In genomic region chr10:8541514-8541913, GRCm38 (mm10) we compare ENCODE assay signal across 14 mouse cellular contexts.
"Had no signal": no experiment of that assay in that cellular context is flagged by ENCODE, and none has a peak within 500 bp of the region (broad histone marks: within the 10 kb centered on the region; RNA-seq: fewer than 3 reads in every experiment).

No protein-coding gene starts in this region.

- H3K27me3 ChIP-seq: intestine, embryonic 15.5 days; limb, embryonic 13.5 days; liver, embryonic 15.5 days; megakaryocyte, embryonic 14.5 days; midbrain, embryonic 12.5 days; stomach, embryonic 15.5 days had no signal

- H3K4me3 ChIP-seq: intestine, embryonic 15.5 days; limb, embryonic 13.5 days; liver, embryonic 15.5 days; megakaryocyte, embryonic 14.5 days; midbrain, embryonic 12.5 days; stomach, embryonic 15.5 days had no signal

- H3K27ac ChIP-seq: intestine, embryonic 15.5 days; limb, embryonic 13.5 days; liver, embryonic 15.5 days; macrophage; midbrain, embryonic 12.5 days; stomach, embryonic 15.5 days had no signal

- ATAC-seq: intestine, embryonic 15.5 days had no signal

- H3K9me3 ChIP-seq: intestine, embryonic 15.5 days; limb, embryonic 13.5 days; liver, embryonic 15.5 days; midbrain, embryonic 12.5 days; stomach, embryonic 15.5 days had no signal

- H3K4me2 ChIP-seq: intestine, embryonic 15.5 days; limb, embryonic 13.5 days; liver, embryonic 11.5 days; liver, embryonic 15.5 days; midbrain, embryonic 12.5 days; stomach, embryonic 15.5 days had no signal

- DNase-seq: kidney, adult 18-20 months; kidney, postnatal 25 days; layer of hippocampus, postnatal 36 days; lung, adult 2 months; right cerebral cortex, postnatal 14 days; thymus, postnatal 36 days had no signal

- H3K36me3 ChIP-seq: intestine, embryonic 15.5 days; limb, embryonic 13.5 days; liver, embryonic 15.5 days; midbrain, embryonic 12.5 days; stomach, embryonic 15.5 days had no signal

- H3K9ac ChIP-seq: intestine, embryonic 15.5 days; limb, embryonic 13.5 days; liver, embryonic 15.5 days; midbrain, embryonic 12.5 days; stomach, embryonic 15.5 days had no signal

- H3K4me1 ChIP-seq: intestine, embryonic 15.5 days; limb, embryonic 13.5 days; liver, embryonic 15.5 days; megakaryocyte, embryonic 14.5 days; stomach, embryonic 15.5 days had no signal
